Mouse (Mus musculus) c-Kit-positive CD71-positive TER-119-negative erythroid progenitor cells, embryonic 14.5 days (primary cell): Measurements from ENCODE around the gene Rpl34.

Experiments used
- DNase-seq: peaks from one replicate; pipeline ENCODE4 v3.0.0-alpha.2; 2013; ENCODE audit warnings: low read depth

Rpl34 gene

DNA sequence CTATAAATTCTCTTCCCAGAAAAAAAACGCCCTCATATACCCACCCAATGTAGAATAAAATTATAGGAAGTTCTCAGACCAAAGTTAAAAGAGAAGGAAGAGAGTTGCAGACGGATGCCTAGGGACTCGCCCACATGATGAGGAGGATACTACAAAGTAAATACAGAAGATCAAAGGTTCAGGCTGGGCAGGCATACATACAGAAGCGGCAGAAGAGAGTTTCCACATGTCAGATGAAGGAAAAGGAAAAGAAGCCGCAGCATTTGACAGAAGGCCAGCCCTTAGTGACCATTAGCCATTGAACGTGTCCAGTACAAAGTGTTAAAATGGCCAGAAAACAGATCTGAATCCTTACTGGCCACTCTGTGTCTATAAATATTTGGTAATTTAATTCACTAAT, 17.3 kb downstream of the Rpl34 start:
- DNase-seq = no peak

DNA sequence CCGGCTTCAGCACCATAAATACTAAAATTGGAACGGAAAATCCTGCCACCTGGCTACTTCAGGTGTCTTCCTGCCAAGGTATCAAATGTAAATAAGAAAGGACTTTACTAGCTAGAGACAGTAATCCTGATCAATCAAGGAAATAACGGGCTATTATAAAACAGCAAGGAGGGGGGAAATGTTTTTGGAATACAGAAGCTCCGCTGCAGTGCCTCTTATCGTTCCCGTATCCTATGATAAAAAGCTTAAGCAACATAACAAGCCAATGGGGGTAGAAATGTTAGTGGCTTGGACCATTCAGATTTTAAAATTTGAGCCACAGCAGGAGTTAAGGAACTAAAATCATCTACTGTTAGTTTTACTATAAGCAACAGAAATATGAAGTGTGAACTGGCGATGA, 20.1 kb downstream of the Rpl34 start:
- DNase-seq = no peak

DNA sequence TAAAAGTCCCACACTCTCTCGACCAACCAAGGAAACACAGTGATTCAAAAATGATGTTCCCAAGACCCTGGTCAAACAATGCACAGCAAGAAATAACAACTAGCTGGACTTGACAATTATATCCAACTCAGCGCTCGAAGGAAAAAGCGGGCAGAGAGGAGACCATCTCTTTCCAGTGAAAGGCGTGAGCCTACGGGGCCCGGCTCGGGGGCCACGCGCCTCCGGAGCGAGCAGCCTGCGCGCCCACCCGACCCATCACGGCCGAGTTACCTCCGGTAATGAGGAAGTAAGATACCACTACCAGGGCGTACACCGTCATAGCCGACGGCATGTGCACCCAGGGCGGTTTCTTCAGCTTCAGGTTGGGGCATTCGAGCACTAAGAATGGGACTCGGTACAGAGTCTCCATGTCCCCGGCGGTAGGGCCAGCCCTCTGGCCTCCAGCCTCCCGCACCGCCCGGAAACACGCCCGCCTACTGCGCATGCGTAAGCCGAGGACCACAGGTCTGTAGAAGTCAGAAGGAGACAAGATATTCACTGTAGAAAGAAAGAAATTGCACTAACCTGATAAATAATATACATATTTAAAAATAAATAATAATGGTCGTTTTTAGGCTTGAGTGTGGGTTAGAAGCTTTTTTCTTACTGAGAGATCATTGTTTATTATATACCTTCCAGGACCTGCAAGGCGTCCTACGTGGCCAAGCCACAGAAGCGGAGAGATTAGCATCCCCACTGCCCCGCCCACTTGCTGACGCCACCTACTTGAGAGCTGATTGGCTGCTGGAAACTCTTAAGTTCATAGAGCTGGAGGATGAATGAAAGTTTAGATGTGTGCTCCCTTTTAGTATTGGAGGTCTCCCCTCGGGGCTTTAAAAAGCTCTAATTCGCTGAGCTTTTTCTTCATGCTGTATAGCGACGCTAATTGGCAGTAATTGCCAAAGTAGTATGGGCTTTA, 21.0 kb downstream of the Rpl34 start, which contains the start of gene Ostc:
TSS of gene Ostc (minus strand) at position 478 of the 958 bp plus-strand sequence.
- DNase-seq = peak; percentile 98

DNA sequence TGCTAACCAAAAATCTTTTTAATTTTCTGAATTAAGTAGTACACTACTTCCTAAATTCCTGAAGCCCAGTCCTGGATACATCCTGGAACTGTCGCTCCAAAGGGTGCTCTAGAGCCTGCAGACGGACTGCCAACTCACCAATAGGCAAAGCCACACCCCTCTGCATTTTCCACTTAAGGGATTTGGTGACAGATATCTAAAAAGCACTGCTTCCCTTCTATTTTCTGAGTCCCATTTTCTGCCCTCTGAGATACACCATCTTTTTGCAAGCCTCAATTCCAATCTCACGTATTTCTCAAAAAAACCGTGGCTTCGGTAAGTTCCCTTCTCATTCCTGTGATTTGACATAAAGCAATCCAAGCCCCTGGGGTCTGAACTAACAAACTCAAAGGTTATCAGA, 21.7 kb downstream of the Rpl34 start:
- no peak for DNase-seq

DNA sequence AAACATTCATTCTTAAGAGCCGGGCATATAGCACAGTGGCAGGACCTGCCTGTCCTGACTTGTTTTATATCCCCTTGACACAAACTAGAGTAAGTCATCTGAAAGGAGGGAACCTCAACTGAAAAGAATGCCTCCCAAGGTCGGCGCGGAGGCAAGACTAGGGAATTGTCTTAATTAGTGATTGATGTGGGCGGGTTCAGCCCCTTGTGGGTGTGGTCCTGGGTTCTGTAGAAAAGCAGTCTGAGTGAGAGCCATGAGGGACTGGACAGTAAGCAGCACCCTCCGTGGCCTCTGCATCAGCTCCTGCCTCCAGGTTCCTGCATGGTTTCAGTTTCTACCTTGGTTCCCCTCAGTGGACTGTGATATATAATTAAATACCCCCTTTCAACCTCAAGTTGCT, 27.9 kb downstream of the Rpl34 start:
- DNase-seq = no peak

DNA sequence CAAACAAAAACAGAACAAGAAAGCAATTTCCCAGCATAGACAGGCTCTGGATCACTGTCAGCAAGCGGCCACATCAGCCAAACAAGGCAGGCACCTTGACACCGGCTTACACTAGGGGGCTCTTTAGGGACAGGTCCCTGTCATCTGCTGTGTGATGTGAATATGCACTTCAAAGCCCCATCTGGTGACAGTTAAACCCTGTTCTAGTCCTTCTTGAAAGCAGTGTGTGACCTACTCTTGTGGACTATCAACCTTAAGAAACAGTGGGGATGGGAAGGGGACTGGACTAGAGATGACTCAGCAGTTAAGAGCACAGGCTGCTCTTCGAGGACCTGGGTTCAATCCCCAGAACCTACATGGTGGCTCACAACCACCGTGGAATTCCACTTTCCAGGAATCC, 32.6 kb downstream of the Rpl34 start:
- no peak for DNase-seq

DNA sequence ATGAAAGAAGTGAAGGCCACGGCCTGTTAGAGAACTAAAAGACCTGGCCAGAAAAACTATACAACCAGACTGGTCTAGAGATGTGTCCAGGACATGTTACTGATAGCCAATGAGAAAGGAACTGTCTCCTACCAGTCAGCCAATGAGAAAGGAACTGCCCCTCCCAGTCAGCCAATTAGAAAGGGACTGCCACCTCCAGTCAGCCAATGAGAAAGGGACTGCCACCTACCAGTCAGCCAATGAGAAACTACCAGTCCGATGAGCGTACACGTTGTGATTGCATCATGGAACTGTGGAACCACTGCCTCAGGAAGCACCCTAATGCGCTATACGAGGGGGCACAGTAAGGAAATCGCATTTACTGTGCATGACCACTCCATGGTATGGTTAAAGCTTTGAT, 35.5 kb downstream of the Rpl34 start:
- DNase-seq = no peak

DNA sequence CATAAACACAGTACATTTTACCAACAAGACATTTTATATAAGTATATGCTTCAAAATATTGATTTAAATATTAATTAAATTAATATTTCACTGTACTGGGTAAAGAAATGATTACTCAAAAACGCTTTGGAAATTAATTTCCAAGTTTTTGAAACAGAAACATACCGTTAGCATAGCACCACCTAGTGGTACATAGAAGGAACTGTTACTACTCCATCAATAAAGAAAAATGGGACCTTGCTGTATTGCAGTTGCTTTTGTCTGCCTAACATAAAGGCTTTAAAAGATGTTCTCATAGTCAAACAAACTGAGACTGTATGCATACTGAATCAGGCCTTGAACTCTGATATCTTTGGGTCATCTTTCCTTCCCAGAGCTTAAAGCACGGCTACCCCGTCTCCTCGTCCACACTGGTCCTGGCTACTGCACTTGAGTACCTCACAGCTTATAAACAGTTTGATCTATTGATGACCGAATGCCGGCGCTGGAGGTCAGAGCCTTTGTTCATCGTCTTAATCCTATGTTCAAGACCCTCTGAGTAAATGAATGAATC, 36.1 kb downstream of the Rpl34 start:
- DNase-seq = no peak

DNA sequence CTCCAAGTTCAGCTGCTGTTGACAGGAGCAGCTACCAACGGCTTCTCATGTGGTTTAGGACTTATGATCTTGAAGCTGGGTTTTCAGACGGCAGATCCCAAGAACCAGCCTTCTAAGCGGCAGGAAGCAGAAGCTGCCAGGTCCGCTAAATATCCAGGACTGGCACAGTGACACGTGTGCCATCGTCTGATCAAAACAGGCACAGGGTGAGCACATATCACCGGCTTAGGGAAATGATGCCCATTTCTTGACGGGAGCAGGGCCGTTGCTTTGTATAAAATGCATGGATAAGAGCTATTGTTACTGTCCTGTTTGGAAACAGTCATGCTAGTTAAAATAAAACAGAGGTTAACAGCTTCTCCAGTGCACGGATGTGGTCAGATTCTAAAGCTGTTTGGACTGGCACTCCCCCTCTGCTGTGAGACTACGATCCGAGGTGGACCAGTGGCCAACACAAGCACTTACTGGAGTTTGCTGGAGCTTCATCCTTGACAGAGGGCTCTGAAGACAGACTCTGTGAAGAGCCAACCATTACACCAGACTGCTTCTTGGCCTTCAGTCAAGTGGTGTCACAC, 38.5 kb downstream of the Rpl34 start:
- DNase-seq = no peak

DNA sequence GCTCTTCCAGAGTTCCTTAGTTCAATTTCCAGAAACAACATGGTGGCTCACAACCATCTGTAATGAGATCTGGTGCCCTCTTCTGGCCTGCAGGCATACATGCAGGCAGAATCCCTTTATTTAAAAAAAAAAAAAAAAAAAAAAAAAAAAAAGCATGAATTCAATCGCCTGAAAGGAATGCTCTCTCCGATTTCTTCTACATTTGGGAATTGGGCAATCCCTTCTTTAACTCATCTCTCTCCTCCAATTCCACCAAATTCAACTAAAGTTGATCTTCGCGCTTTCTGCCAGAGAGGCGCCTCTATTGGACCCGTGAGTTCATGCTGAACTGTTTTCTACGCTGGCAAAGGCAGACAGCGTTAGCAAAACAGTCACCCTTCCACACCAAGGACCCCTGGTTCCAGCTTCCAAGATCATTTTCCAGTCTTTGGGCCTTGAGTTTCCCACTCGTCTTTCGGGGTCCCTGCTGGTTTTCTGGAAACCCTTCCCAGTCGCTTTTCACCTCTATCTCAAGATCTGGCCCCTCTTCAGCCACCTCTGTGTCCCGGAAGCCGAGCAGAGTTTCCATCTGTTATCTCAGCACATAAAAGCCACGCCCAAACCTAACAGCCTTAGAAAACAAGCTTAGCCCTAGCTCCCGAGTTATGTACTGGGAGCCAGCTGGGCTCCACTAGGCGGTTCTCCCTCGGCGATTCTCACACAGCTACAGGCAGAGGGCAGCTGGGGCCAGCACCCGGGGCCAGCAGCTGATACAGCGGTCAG, 39.2 kb downstream of the Rpl34 start:
- DNase-seq = peak; percentile 73

DNA sequence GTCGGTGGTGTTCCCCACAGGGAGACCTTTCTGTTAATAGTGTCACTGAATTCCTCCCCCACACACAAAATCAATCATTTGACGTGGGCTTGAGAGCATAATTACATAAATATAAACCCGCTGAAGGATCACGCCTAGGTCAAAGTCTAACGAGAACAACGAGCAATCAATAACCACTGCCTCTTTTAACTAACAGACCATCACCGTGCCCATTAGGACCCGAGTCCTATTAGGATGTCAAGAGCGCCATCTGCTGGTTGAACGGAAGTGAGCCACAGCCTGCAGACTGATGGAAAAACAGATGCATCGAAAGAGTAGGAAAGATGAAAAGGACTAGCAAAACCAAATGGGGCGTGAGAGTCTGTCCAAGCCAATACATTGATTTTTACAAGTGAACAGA, 40.6 kb downstream of the Rpl34 start:
- DNase-seq = peak; percentile 64

DNA sequence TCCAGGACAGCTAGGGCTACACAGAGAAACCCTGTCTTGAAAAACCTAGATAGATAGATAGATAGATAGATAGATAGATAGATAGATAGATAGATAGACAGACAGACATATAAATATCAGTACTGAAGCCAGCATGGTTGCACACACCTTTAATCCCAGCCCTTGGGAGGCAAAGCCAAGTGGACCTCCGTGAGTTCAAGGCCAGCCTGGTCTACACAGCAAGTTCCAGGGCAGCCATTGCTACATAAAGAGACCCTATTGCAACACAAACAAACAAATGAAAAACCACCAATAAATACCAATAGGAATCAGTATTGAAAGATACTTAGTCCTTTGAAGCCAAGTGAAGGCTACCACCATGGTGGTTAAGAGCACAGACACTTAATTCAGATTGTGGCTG, 43.1 kb downstream of the Rpl34 start:
- DNase-seq = no peak

DNA sequence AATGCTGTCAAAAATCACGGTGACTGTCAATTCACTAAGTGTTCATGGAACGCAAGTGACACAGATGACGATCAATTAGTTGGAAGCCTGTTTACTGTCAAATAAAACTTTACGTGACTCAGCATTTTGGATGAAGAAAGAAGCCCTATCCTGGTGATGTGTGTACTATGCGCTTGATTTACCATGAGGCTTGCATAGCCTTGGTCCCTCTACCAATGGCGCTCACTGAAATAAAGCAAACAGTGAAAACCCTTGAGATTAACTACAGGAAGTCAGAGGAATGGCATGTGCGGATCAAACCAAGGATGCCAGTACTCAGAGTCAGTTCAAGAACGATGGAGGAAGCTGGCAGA, 45.2 kb downstream of the Rpl34 start:
- no peak for DNase-seq

DNA sequence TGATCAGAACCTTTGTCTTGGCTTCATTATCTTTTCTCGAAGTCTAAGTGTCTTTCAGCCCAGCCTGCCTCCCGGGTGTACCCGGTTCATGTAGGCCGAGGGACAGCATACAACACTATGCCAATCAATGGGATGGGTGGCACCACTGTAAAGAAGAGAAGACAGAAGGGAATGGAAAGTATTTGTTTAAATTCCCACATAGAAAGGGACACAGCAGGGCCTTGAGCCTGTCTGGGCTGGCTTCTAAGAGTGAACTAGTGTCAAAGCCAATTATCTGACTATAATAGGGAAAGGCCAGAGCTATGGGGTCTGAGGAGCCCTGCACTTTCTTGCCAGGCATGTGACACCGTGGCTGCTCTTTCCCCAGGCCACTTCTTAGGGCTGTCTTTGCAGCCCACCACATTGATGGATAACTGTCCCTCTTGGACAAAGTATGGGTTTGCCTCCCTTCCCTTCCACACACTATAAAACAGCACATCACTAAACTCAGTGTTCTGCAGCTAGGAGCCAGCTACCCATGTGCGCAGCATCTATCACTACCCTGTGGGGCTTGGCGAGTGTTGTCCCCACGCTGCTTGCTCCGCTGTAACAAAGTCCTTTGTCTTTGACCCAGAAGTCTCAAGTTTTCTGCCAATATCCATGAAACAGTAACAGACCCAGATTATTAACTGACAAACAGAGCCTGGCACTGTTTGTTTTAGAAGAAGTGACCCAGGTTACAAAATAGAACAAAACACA, 45.8 kb downstream of the Rpl34 start:
- no peak for DNase-seq

DNA sequence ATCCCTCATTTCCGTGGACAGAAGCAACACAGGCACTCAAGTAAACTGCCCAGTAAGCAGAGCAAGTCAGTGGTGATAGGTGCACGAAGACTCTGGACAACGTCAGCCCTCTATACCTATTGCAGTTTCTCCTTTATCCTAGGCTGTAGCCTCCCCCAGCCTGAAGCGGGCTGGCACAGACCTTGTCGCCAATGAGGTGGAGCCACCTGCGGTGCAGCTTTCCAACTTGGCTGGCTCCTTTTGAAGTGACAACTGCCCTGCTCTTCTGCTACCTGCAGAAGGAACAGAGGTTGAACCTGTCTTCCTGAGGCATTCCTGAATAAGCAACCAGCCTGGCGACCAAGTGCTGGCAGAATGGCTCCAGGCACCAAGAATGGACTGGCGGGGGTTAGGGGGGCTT, 46.4 kb downstream of the Rpl34 start:
- no peak for DNase-seq

DNA sequence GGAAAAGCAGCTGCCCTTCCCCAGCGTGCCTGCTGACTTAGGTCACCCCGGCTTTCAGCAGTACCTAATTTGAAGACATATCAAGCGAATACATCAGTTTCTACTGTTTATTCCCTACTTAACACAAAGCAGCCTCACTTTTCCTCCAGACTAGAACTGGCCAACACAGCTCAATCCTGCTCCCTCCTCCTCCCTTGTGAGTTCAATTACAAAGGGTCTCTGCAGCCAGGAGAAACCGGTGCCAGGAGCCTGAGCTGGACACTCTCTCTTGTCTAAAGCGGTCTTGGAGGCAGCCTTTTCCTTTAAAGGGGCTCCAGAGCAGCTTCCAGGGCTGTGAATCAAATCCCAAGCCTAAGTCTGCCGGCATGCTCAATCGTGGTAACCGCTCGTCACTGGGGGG, 48.0 kb downstream of the Rpl34 start:
- no peak for DNase-seq

DNA sequence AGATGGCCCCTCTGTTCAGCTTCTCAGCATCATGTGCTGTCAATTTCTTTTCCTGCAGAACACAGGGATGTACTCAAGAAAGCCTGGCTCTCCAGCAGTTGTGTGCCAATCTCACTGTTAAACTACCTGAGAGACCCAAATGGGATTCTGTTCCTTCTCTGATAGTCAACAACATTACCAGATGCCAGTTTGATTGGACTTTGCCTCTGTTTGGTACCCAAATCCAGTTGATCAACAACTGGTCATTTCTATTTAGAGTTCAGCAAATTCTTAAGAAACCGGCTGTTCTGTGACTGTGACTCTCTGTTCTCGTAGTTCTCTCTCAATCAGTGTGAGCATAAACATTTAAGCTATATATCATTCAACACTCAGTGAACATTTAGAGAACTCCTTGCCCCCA, 49.0 kb downstream of the Rpl34 start:
- DNase-seq = no peak

DNA sequence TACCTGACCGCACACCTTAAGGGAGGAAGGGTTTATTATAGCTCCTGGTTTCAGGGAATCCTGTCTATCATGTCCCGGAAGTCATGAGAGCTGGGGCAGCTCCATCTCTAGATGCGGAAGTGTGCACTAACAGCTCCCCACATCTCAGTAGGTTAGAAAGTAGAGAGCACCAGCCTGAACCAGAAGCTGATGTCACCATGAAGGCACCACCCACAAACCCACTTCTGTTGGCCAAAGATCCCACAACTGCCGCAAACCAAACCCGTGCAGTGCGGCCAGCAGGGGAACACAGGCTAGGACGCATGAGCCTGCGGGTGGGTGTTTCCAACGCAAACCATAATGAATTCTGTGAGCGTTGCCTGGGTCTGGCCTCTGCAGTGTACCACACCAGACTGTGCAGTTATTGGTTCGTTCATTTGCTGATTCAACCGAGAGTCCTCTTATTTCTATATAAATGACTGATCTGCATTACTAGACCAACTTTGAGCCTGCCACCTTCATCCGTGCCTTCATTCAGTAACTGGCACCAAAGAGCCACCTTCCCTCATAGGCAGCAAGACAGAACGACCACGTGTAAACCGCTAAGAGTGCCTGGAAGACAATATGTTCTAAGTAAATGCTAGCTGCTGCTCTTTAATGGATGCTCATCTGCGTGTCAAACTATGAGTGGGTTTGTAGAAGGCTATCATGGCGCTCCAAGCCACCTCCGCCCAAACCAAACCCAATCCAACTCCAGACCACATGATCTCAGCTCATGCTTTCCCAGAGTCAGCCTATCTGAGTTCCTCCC, 52.3 kb downstream of the Rpl34 start:
- no peak for DNase-seq
